Mouse (Mus musculus) stomach, postnatal 0 days (tissue): ENCODE results near the gene Ppp6r1. TPM values are rescaled to one million over a fixed set of nuclear protein-coding genes. Genes with fewer than 3 reads are reported as not detected.

Experiments used
- ATAC-seq: fragments of 200-750 bp; cut with Nextera tagmentation; 2 replicates; pipeline ENCODE4 v1.8.0; 2017; ENCODE audit not compliant: low FRiP score, low TSS enrichment
- DNase-seq: peaks from one replicate; pipeline ENCODE4 v3.0.0-alpha.2; 2016; ENCODE audit warnings: low spot score
- H3K27ac ChIP-seq: fragments of 300-500 bp; sonication (generic); replicated peaks from 2 replicates; pipeline ENCODE4 v1.5.1; 2014; ENCODE audit warnings: mild to moderate bottlenecking, control low read depth
- H3K27me3 ChIP-seq: fragments of 300-500 bp; sonication (generic); 2 replicates; pipeline ENCODE4 v1.6.1; 2014; ENCODE audit warnings: low read length; ENCODE audit not compliant: control insufficient read depth, insufficient read depth
- H3K36me3 ChIP-seq: fragments of 300-500 bp; sonication (generic); 2 replicates; pipeline ENCODE4 v1.6.1; 2014; ENCODE audit warnings: low read length, mixed read lengths; ENCODE audit not compliant: control insufficient read depth, insufficient read depth
- H3K4me1 ChIP-seq: fragments of 300-500 bp; sonication (generic); replicated peaks from 2 replicates; pipeline ENCODE4 v1.6.1; 2014; ENCODE audit warnings: antibody characterized with exemption; ENCODE audit not compliant: control insufficient read depth, insufficient read depth
- H3K4me2 ChIP-seq: fragments of 300-500 bp; sonication (generic); replicated peaks from 2 replicates; pipeline ENCODE4 v1.6.1; 2014; ENCODE audit warnings: low read depth, mild to moderate bottlenecking, control low read depth, moderate library complexity
- H3K4me3 ChIP-seq: fragments of 300-500 bp; sonication (generic); 2 replicates; pipeline ENCODE4 v1.5.1; 2014; ENCODE audit warnings: low read depth, low read length, control low read depth
- H3K9ac ChIP-seq: fragments of 300-500 bp; sonication (generic); 2 replicates; pipeline ENCODE4 v1.6.1; 2014; ENCODE audit warnings: mild to moderate bottlenecking, low read length, control low read depth, mixed read lengths
- H3K9me3 ChIP-seq: fragments of 300-500 bp; sonication (generic); 2 replicates; pipeline ENCODE4 v1.6.1; 2016; ENCODE audit warnings: low read length; ENCODE audit not compliant: control insufficient read depth
- CTCF ChIP-seq: IDR thresholded peaks from 2 replicates; pipeline ENCODE4 v1.5.1; 2016; ENCODE audit warnings: antibody characterized with exemption, low read depth, mild to moderate bottlenecking, moderate library complexity
- EP300 ChIP-seq: optimal IDR thresholded peaks from 2 replicates; pipeline ENCODE3; 2016; ENCODE audit warnings: antibody characterized with exemption
- WGBS: fragments of 180-500 bp; shearing (Covaris S2); extraction: QIAGEN DNeasy Blood & Tissue Kit; methylation state at CpG from one replicate; pipeline ENCODE4 v1.1.7; 2014; 5-methylcytosine and 5-hydroxymethylcytosine counted together
- polyA plus RNA-seq: library from polyadenylated mRNA; unstranded; fragments of >200 nt; fragmentation: Nextera tagmentation; extraction: Ambion mirVana; gene quantifications from 2 replicates; pipeline ENCODE4 v1.2.1, GENCODE M21; 2015

Gene Ppp6r1
- polyA plus RNA-seq, 1 experiment from 2014 or later, result 6.2 TPM

DNA sequence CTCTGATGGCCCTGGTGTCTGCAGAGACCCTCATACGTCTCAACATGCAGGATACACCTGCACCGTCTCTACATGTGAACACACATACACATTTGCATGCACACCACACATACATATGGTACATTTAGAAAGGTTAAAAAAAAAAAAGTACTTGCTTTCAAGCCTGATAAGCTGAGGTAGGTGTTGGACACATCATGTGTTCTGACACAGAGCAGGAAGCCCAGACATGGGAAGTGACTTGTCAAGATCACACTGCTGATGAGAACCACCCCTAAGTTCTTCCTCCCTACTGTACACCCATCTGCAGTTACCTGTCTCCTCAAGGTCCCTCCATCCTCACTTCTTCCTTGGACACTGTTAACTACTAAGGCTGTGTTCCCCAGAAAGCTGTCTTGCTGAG is 32.9 kb downstream of the Ppp6r1 start:
- H3K27ac ChIP-seq, result no peak overlapping the region
- no peaks in the 10 kb centered on the region for H3K4me1 ChIP-seq
- no peaks in the 10 kb centered on the region for H3K9me3 ChIP-seq
- H3K36me3 ChIP-seq, result peaks cover 9% of the 10 kb centered on the region
- WGBS, result 84% methylated on average over 2 of the region's 2 CpGs
- DNase-seq (no peak), ATAC-seq (no peak)
- no peaks in the 10 kb centered on the region for H3K27me3 ChIP-seq
- no peak overlapping the region for H3K4me3 ChIP-seq
- H3K4me2 ChIP-seq, result no peak overlapping the region
- H3K9ac ChIP-seq, result no peak overlapping the region
- no peak for TF ChIP-seq CTCF
- no peak for TF ChIP-seq EP300

DNA sequence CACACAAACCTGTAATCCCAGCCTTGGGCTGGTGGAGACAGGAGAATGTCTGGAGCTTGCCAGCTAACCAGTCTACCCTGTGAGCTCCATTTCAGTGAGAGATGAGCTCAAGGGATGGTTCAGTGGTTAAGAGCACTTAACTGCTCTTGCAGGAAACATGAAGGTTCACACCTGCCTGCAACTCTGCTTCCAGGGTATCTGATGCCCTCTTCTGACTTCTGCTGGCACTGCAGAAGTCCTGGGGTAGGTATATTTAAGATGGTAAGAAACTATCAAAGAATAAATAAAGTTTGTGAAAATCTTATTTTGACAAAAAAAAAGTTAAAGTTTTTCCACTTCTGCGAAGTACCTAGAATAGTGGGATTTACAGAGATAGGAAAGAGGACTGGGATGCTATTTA is 34.5 kb downstream of the Ppp6r1 start:
- DNase-seq (no peak), ATAC-seq (no peak)
- Histone ChIP-seq H3K4me1 (no peaks in the 10 kb centered on the region), H3K9me3 (no peaks in the 10 kb centered on the region), H3K9ac (no peak overlapping the region), H3K36me3 (no peaks in the 10 kb centered on the region), H3K4me2 (no peak overlapping the region), H3K27me3 (no peaks in the 10 kb centered on the region), H3K4me3 (no peak overlapping the region), H3K27ac (no peak overlapping the region)
- WGBS, result 36% methylated on average over 1 of the region's 1 CpGs
- TF ChIP-seq CTCF (peak; percentile 55), EP300 (no peak)

DNA sequence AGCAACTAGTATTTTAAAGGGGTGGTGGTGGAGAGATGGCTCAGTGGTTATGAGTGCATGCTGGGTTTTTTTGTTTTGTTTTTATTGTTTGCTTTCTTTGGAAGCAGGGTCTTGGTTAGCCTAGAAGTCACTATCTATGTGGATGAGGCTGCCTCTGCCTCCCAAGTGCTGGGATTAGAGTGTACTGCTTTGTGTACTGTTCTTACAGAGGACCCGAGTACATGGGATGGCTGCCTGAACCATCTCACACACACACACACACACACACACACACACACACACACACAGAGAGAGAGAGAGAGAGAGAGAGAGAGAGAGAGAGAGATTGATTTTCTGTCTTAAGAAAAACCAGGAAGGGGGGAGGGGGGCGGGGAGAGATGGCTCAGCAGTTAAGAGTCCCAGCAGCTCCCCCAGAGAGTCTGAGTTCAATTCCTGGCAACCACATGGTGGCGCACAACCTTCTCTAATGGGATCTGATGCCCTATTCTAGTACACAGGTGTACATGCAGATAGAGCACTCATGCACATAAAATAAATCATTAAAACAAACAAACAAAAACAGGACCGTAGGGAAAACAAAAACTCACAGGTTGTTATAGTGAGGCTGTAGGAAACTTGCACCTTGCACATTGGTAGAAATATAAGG is 35.2 kb downstream of the Ppp6r1 start:
- 20% methylated on average over 4 of the region's 4 CpGs for WGBS
- Histone ChIP-seq H3K9me3 (no peaks in the 10 kb centered on the region), H3K4me1 (no peaks in the 10 kb centered on the region), H3K9ac (no peak overlapping the region), H3K4me3 (no peak overlapping the region), H3K27me3 (no peaks in the 10 kb centered on the region), H3K27ac (no peak overlapping the region), H3K4me2 (no peak overlapping the region), H3K36me3 (no peaks in the 10 kb centered on the region)
- peak; percentile 71 for TF ChIP-seq CTCF
- no peak for TF ChIP-seq EP300
- DNase-seq, result peak; percentile 55
- ATAC-seq, result no peak

DNA sequence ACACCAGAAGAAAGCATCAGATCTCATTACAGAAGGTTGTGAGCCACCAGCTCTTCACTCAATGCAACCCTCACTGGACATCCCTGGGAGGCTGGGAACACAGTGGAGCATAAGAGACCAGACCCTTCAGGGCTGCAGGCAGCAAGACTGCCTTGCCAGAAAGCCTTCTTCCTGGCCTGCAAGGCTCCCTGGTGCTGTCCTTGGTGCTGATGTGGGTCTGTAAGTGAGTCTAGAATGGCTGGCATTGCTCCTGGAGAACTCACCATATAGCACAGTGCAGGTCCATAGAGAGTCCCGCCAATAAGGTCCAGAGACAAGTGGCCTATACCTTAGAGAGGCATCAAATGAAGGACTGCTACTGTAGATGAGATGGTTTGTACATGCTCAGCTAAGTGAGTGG is 38.8 kb downstream of the Ppp6r1 start:
- H3K4me1 ChIP-seq, result no peaks in the 10 kb centered on the region
- peak; percentile 75 for DNase-seq
- H3K4me3 ChIP-seq, result no peak overlapping the region
- 40% methylated on average over 1 of the region's 1 CpGs for WGBS
- no peak overlapping the region for H3K27ac ChIP-seq
- 0 out of 2 replicates have a peak, but pooled peaks have one; percentile 23 for ATAC-seq
- no peak overlapping the region for H3K4me2 ChIP-seq
- H3K27me3 ChIP-seq, result no peaks in the 10 kb centered on the region
- no peak for TF ChIP-seq CTCF
- TF ChIP-seq EP300, result no peak
- H3K36me3 ChIP-seq, result no peaks in the 10 kb centered on the region
- no peak overlapping the region for H3K9ac ChIP-seq
- H3K9me3 ChIP-seq, result no peaks in the 10 kb centered on the region

DNA sequence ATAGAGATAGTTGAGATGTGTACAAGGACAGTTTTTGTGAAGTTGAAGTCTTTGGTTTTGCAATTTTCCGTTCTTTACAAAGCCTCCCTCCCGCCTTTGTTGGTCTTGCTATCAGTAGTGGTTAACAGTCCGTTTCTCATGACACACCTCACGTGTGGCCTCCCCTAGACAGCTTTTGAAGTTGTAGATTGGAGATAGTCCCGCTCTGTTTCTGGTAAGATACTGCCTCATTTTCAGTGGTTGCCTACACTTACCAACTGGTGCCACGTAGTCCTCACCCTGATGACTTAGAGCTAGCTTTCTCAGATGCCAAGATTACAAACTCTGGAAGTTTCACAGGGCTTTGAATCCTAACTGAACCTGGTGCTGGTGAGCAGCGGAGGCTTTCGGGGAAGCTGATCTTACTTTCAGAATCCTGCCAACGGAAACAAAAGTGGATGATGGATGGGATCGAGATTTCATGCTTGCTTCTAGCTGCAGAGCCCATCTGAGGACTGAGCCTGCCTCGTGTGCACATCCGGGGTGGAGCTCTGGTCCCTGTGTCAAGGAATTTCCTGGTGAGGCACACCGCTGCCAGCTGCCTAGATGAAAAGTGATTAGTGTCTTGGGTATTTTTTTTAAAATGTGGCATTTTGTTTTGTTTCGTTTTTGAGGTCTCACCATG is 44.9 kb downstream of the Ppp6r1 start:
- no peak for DNase-seq
- Histone ChIP-seq H3K4me3 (no peak overlapping the region), H3K4me2 (no peak overlapping the region), H3K9me3 (no peaks in the 10 kb centered on the region), H3K27me3 (no peaks in the 10 kb centered on the region), H3K9ac (no peak overlapping the region), H3K36me3 (no peaks in the 10 kb centered on the region), H3K4me1 (no peaks in the 10 kb centered on the region), H3K27ac (no peak overlapping the region)
- WGBS, result 46% methylated on average over 14 of the region's 14 CpGs
- TF ChIP-seq CTCF (no peak), EP300 (no peak)
- ATAC-seq, result no peak

DNA sequence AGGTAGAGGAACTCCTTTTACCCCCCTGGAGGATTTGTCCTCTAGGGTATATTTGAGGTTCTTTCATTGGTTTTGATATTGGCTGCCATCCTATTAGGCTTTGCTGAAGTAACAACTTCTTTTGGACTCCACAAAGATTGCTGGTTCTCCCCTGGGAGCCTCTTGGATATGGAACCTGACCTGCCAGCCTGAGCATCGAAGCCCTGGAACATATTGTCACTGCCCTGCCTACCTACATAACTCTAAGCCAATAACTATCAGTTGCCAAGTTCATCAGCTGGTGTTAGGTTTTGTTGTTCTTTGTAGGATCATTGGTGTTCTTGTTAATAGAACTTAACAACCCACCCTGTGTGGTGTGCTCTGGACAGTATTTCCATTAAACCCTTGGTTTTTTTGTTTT is 45.9 kb downstream of the Ppp6r1 start:
- H3K4me1 ChIP-seq, result no peaks in the 10 kb centered on the region
- no peaks in the 10 kb centered on the region for H3K27me3 ChIP-seq
- 77% methylated on average over 1 of the region's 1 CpGs for WGBS
- TF ChIP-seq EP300, result no peak
- no peak for TF ChIP-seq CTCF
- no peak overlapping the region for H3K4me2 ChIP-seq
- H3K27ac ChIP-seq, result no peak overlapping the region
- no peak overlapping the region for H3K9ac ChIP-seq
- H3K36me3 ChIP-seq, result no peaks in the 10 kb centered on the region
- DNase-seq (no peak), ATAC-seq (no peak)
- H3K4me3 ChIP-seq, result no peak overlapping the region
- no peaks in the 10 kb centered on the region for H3K9me3 ChIP-seq
